Mouse (Mus musculus) small intestine, adult 2 months (tissue): Measurements from ENCODE around the gene Gucy2g. TPM values are rescaled to one million over a fixed set of nuclear protein-coding genes. Genes with fewer than 3 reads are reported as not detected.

Source experiments
- H3K27ac ChIP-seq: fragments of 200-500 bp; 2 replicates; pipeline ENCODE4 v1.5.1; 2012; ENCODE audit warnings: low read depth, low read length, control low read depth, inconsistent platforms; ENCODE audit not compliant: insufficient read depth
- H3K27me3 ChIP-seq: fragments of 200-500 bp; 2 replicates; pipeline ENCODE4 v1.6.1; 2012; ENCODE audit warnings: mild to moderate bottlenecking, moderate library complexity, low read length, inconsistent platforms; ENCODE audit not compliant: control insufficient read depth, insufficient read depth
- H3K36me3 ChIP-seq: fragments of 200-500 bp; 2 replicates; pipeline ENCODE4 v1.6.1; 2012; ENCODE audit warnings: mild to moderate bottlenecking, low read length, control low read depth, inconsistent platforms; ENCODE audit not compliant: control insufficient read depth, insufficient read depth
- H3K4me1 ChIP-seq: fragments of 200-500 bp; 2 replicates; pipeline ENCODE4 v1.6.1; 2012; ENCODE audit warnings: low read length, inconsistent platforms, mixed read lengths; ENCODE audit not compliant: control insufficient read depth, insufficient read depth, insufficient read length
- H3K4me3 ChIP-seq: fragments of 200-500 bp; 2 replicates; pipeline ENCODE4 v1.5.1; 2012; ENCODE audit warnings: low read depth, mild to moderate bottlenecking, control low read depth, inconsistent platforms, low read length, moderate library complexity
- CTCF ChIP-seq: fragments of 200-500 bp; IDR thresholded peaks from 2 replicates; pipeline ENCODE4 v1.5.1; 2012; ENCODE audit warnings: low read depth, mild to moderate bottlenecking, control low read depth, inconsistent platforms, low read length, moderate library complexity, mixed read lengths; ENCODE audit not compliant: insufficient replicate concordance, insufficient read length; ENCODE audit errors: extremely low read depth
- POLR2A ChIP-seq: fragments of 200-500 bp; IDR thresholded peaks from 2 replicates; pipeline ENCODE4 v1.6.1; 2012; ENCODE audit warnings: low read depth, mild to moderate bottlenecking, control low read depth, inconsistent platforms, low read length, moderate library complexity
- WGBS: fragments of 180-500 bp; shearing (Covaris S2); methylation state at CpG from one replicate; pipeline ENCODE4 v1.1.7; 2018; 5-methylcytosine and 5-hydroxymethylcytosine counted together
- polyA plus RNA-seq: library from polyadenylated mRNA; depleted of rRNA; stranded (reverse); fragments of >200 nt; gene quantifications from 2 replicates; pipeline ENCODE4 v1.2.3, GENCODE M21; 2012

Gucy2g gene
- polyA plus RNA-seq, 1 experiment, result 0.03 TPM

GRCm38 (mm10) chr19:55207746-55208538, 33.1 kb downstream of the Gucy2g start:
- Histone ChIP-seq H3K27me3 (no peaks in the 10 kb centered on the region), H3K27ac (no peak overlapping the region), H3K4me3 (no peak overlapping the region), H3K36me3 (no peaks in the 10 kb centered on the region), H3K4me1 (no peaks in the 10 kb centered on the region)
- WGBS, result 50% methylated on average over 25 of the region's 25 CpGs
- TF ChIP-seq CTCF (no peak), POLR2A (no peak)

DNA sequence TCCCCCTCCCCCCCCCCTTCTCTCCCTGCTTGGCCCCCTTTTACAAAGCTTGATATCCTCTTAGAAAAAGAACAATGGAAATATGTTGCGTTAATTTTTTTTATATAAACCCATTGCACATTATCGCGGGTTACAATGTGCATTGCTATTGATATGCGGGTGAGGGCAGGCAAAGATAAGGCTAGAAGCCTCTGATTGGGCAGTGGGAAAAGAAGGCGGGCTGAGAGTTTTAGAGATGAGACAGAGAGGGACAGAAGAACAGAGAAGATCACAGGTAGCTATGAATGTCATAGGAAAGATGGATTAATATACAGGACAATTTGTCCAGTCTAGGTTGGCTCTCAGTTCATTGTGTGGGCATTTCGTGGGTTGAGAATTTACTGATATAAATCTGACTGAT, 33.8 kb downstream of the Gucy2g start:
- Histone ChIP-seq H3K27ac (no peak overlapping the region), H3K27me3 (no peaks in the 10 kb centered on the region)
- WGBS, result 36% methylated on average over 6 of the region's 6 CpGs

GRCm38 (mm10) chr19:55206482-55207138, 34.4 kb downstream of the Gucy2g start:
- WGBS, result 38% methylated on average over 8 of the region's 8 CpGs
- H3K27ac ChIP-seq, result no peak overlapping the region
- H3K27me3 ChIP-seq, result no peaks in the 10 kb centered on the region
- H3K4me3 ChIP-seq, result no peak overlapping the region
- H3K4me1 ChIP-seq, result no peaks in the 10 kb centered on the region
- TF ChIP-seq POLR2A (no peak), CTCF (no peak)
- no peaks in the 10 kb centered on the region for H3K36me3 ChIP-seq

More for the DNA sequence above, 33.8 kb downstream of the Gucy2g start:
- Histone ChIP-seq H3K36me3 (no peaks in the 10 kb centered on the region), H3K4me1 (no peaks in the 10 kb centered on the region), H3K4me3 (no peak overlapping the region)
- TF ChIP-seq CTCF, result no peak
- no peak for TF ChIP-seq POLR2A

GRCm38 (mm10) chr19:55198303-55198702, 42.7 kb downstream of the Gucy2g start:
- Histone ChIP-seq H3K36me3 (no peaks in the 10 kb centered on the region), H3K4me1 (no peaks in the 10 kb centered on the region), H3K27me3 (no peaks in the 10 kb centered on the region), H3K4me3 (no peak overlapping the region), H3K27ac (no peak overlapping the region)
- WGBS, result 35% methylated on average over 5 of the region's 5 CpGs
- TF ChIP-seq POLR2A, result no peak
- TF ChIP-seq CTCF, result peak; percentile 80; the same call in 1 of the 2 replicates

DNA sequence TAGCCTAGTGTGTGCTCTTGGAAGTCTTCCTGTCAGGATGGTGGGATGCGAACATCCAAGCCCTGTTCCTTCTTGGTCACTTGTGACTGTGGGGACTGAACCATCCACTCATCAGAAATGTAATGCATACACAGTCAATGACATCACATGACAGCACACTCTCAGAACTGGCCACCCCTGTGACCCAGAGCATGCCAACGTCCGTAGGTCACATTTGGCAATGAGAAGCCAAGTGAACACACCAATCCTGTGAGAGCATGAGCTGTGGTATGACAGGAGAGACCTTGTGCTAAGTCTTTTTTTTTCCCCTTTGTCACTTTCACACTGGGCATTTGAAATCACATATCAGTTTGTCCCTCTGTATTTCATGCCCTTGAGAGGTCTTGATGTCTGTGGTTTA, 45.5 kb downstream of the Gucy2g start:
- WGBS, result 77% methylated on average over 3 of the region's 3 CpGs
- H3K4me3 ChIP-seq, result no peak overlapping the region
- TF ChIP-seq CTCF (no peak), POLR2A (no peak)
- H3K4me1 ChIP-seq, result no peaks in the 10 kb centered on the region
- no peaks in the 10 kb centered on the region for H3K27me3 ChIP-seq
- no peaks in the 10 kb centered on the region for H3K36me3 ChIP-seq
- no peak overlapping the region for H3K27ac ChIP-seq

DNA sequence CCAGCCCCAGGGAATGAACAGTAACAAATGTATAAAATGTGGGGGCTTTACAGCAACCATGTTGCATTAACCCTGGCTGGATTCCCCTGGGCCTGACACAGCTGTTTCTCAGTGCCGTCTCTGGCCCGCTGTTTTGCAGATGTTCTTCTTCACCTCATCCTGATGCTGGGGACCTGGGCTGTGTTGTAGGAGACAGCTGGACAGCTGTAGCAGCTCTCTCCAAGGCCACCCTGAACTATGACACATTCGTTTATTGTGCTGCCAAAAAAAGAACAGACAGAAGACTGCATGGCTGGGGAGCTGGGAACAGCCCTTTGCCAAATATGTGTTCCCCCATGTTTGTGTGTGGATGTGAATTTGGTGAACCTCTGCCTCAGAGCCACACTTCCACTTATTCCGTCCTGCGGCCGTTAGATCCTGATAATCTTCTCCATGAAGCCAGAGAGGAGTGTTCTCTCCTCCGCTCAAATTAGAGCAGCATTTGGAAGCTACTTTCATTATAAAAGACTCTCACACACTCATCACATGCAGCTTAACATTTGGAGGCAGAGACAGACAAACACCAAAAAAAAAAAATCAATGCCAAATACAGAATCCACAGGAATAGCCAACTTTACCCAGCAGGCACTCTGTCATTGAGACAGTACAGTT, 46.4 kb downstream of the Gucy2g start:
- Histone ChIP-seq H3K36me3 (no peaks in the 10 kb centered on the region), H3K4me3 (no peak overlapping the region), H3K4me1 (no peaks in the 10 kb centered on the region), H3K27ac (no peak overlapping the region), H3K27me3 (no peaks in the 10 kb centered on the region)
- 77% methylated on average over 7 of the region's 7 CpGs for WGBS
- TF ChIP-seq POLR2A, result no peak
- TF ChIP-seq CTCF, result no peak

DNA sequence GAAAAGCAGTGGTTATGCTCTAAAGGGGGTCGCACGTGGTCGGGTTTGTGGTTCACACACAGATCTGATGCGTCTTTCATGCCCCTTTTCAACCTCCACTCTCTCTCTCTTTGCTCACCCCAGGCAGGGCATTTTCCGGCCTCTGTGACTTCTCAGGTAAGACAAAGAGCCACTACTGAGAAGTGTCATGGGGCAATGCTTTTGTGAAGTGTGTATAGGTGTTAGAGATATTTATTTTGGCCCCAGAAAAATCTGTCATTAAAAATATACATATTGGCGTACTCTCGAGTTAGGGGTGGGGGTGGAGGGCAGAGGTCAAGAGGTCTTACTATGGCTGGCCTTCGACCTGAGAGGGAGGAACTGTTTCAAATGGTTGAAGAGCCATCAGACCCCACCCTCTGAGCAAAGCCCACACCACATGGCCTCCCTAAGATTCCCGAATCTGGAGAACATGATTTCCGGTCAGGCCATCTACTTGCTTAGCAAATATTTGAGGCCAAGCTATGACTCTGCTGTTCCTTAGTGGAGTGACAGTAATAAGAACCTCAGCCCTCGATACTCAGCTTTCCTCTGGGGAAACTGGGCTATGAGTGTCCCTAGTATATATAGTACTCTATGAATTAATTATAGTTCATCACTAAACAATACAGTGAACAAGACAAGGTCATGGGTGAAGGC, 47.2 kb downstream of the Gucy2g start:
- Histone ChIP-seq H3K27me3 (no peaks in the 10 kb centered on the region), H3K27ac (no peak overlapping the region), H3K36me3 (no peaks in the 10 kb centered on the region), H3K4me1 (no peaks in the 10 kb centered on the region), H3K4me3 (no peak overlapping the region)
- WGBS, result 85% methylated on average over 11 of the region's 11 CpGs
- no peak for TF ChIP-seq POLR2A
